Mouse (Mus musculus) adrenal gland, postnatal 36 days (tissue): ENCODE data around the gene Aldh3a2. TPM values are rescaled to one million over a fixed set of nuclear protein-coding genes. Genes with fewer than 3 reads are reported as not detected.
"Not testable (repeated sequence)": the region's sequence is repeated elsewhere in the genome, so short reads cannot be mapped to it uniquely, and the experiment has no call there.

Experiments
- DNase-seq, 2 experiments: peaks; one replicate each; pipeline ENCODE4 v3.0.0; 2021; ENCODE audit warnings: mixed read lengths in 1 of 2
- total RNA-seq, 2 experiments: library from RNA; stranded (reverse); gene quantifications; 2 replicates each; pipeline ENCODE4 v1.2.3; 2021

Gene Aldh3a2
- total RNA-seq, 2 experiments from 2014 or later = 46.1 to 63.7 TPM

- peak; percentile 69 to 80 for DNase-seq
Measured at GRCm38 (mm10) chr11:61174291-61174820, 92.9 kb downstream of the Aldh3a2 start.

- not testable (repeated sequence) for DNase-seq
Measured at GRCm38 (mm10) chr11:61173477-61173876, 93.8 kb downstream of the Aldh3a2 start.

Other genes starting within 250 kb of the Aldh3a2 start
- gene Kcnj12, start 244.9 kb downstream of the Aldh3a2 start, total RNA-seq = 1 to 10 TPM; 1.3 to 2.5 TPM
- gene Tnfrsf13b, start 140.7 kb downstream of the Aldh3a2 start, total RNA-seq = 1 to 10 TPM in 1 of 2 experiments, under 1 TPM in 1; 0.40 to 1.1 TPM
- 10 to 100 TPM; 59.1 to 99.4 TPM for gene Usp22, start 92.4 kb downstream of the Aldh3a2 start, total RNA-seq
- under 1 TPM in 1 of 2 experiments, not detected in 1; 0.95 TPM for gene Aldh3a1, start 59.9 kb downstream of the Aldh3a2 start, total RNA-seq
- not detected for gene Slc47a2, start 75.4 kb upstream of the Aldh3a2 start, total RNA-seq
- 1 to 10 TPM in 1 of 2 experiments, under 1 TPM in 1; 0.56 to 1.8 TPM for gene Slc47a1, start 110.9 kb upstream of the Aldh3a2 start, total RNA-seq
- 1 to 10 TPM; 1.1 to 1.3 TPM for gene Rnf112, start 186.7 kb upstream of the Aldh3a2 start, total RNA-seq
- gene Mfap4, start 218.0 kb upstream of the Aldh3a2 start, total RNA-seq = 10 to 100 TPM in 1 of 2 experiments, 1 to 10 TPM in 1; 7.8 to 10.9 TPM
- 10 to 100 TPM; 14.0 to 19.4 TPM for gene Mapk7, start 226.9 kb upstream of the Aldh3a2 start, total RNA-seq
- 10 to 100 TPM; 20.8 to 23.8 TPM for gene B9d1, start 237.7 kb upstream of the Aldh3a2 start, total RNA-seq